Mouse (Mus musculus) heart, embryonic 13.5 days (tissue): ENCODE data around the gene Tiparp. TPM values are rescaled to one million over a fixed set of nuclear protein-coding genes. Genes with fewer than 3 reads are reported as not detected.

Source experiments
- polyA plus RNA-seq: library from polyadenylated mRNA; unstranded; fragments of >200 nt; fragmentation: Nextera tagmentation; extraction: Ambion mirVana; gene quantifications from 2 replicates; pipeline ENCODE4 v1.2.1, GENCODE M21; 2015

Gene Tiparp
- polyA plus RNA-seq, 1 experiment from 2014 or later, result 25.1 TPM

Other genes starting within 250 kb of the Tiparp start
- gene Ssr3, start 135.8 kb upstream of the Tiparp start, polyA plus RNA-seq, result 200 and 212 TPM in 2 replicates
- gene Lekr1, start 137.8 kb downstream of the Tiparp start, polyA plus RNA-seq, result 5.5 and 6.6 TPM in 2 replicates